Mouse (Mus musculus) CD8-positive naive resting alpha-beta T cell, adult 2 months (primary cell): ENCODE data around the gene Syne2.

Experiments used
- DNase-seq, 2 experiments: peaks; one replicate each; pipeline ENCODE4 v3.0.0; 2022; ENCODE audit warnings: low read depth in 2 of 2, low spot score in 2 of 2

The Syne2 gene

GRCm38 (mm10) chr12:75922900-75923299, 105.0 kb downstream of the Syne2 start:
- DNase-seq: no peak

GRCm38 (mm10) chr12:75924852-75925251, 106.9 kb downstream of the Syne2 start:
- no peak for DNase-seq

- peak in 1 of 2 experiments; percentile 5 for DNase-seq
These were observed 109.7 kb downstream of the Syne2 start for GRCm38 (mm10) chr12:75927596-75927995.

- DNase-seq: no peak
These were observed 115.6 kb downstream of the Syne2 start for GRCm38 (mm10) chr12:75933561-75933960.

- DNase-seq: peak; percentile 25 to 44
These were observed 133.4 kb downstream of the Syne2 start for GRCm38 (mm10) chr12:75951328-75951727.

- DNase-seq: no peak
These were observed 134.1 kb downstream of the Syne2 start for GRCm38 (mm10) chr12:75952011-75952410.

GRCm38 (mm10) chr12:75966441-75967195, 148.7 kb downstream of the Syne2 start:
- DNase-seq: no peak

- DNase-seq: no peak
These were observed 161.1 kb downstream of the Syne2 start for GRCm38 (mm10) chr12:75979079-75979478.

GRCm38 (mm10) chr12:75983336-75983735, 165.4 kb downstream of the Syne2 start:
- no peak for DNase-seq

GRCm38 (mm10) chr12:75992226-75992858, 174.4 kb downstream of the Syne2 start:
- no peak for DNase-seq

- DNase-seq: no peak
These were observed 175.0 kb downstream of the Syne2 start for GRCm38 (mm10) chr12:75992946-75993345.

GRCm38 (mm10) chr12:75995086-75995485, 177.2 kb downstream of the Syne2 start:
- no peak for DNase-seq

- DNase-seq: no peak
These were observed 179.6 kb downstream of the Syne2 start for GRCm38 (mm10) chr12:75997547-75997946.

GRCm38 (mm10) chr12:75998416-75998815, 180.5 kb downstream of the Syne2 start:
- DNase-seq: no peak

- no peak for DNase-seq
These were observed 186.8 kb downstream of the Syne2 start for GRCm38 (mm10) chr12:76004697-76005249.

- DNase-seq: no peak
These were observed 191.1 kb downstream of the Syne2 start for GRCm38 (mm10) chr12:76008991-76009390.

GRCm38 (mm10) chr12:76012789-76013188, 194.9 kb downstream of the Syne2 start:
- no peak for DNase-seq

- DNase-seq: no peak
These were observed 195.5 kb downstream of the Syne2 start for GRCm38 (mm10) chr12:76013480-76013879.

- no peak for DNase-seq
These were observed 197.1 kb downstream of the Syne2 start for GRCm38 (mm10) chr12:76015026-76015425.

GRCm38 (mm10) chr12:76015489-76015888, 197.6 kb downstream of the Syne2 start:
- DNase-seq: no peak

- DNase-seq: peak; percentile 73 to 78
These were observed 198.5 kb downstream of the Syne2 start for GRCm38 (mm10) chr12:76016123-76017101.
